Mouse (Mus musculus) CH12.LX (cell line): Measurements from ENCODE around the gene Epb41l1. TPM values are rescaled to one million over a fixed set of nuclear protein-coding genes. Genes with fewer than 3 reads are reported as not detected.

Experiments
- DNase-seq: peaks from one replicate; pipeline ENCODE4 v3.0.0-alpha.2; 2013; ENCODE audit errors: extremely low read depth
- H3K27ac ChIP-seq: 2 replicates; pipeline ENCODE4 v1.5.1; 2012; ENCODE audit warnings: low read depth, mild to moderate bottlenecking, control low read depth, moderate library complexity; ENCODE audit not compliant: insufficient read depth
- H3K27me3 ChIP-seq: replicated peaks from 2 replicates; pipeline ENCODE3; 2012; ENCODE audit warnings: inconsistent platforms
- H3K36me3 ChIP-seq, 2 experiments: replicated peaks in 1 of 2; 2 replicates each; pipeline versions ENCODE3 to v1.6.1; 2012; ENCODE audit warnings: inconsistent platforms in 1 of 2, low read length in 1 of 2, mild to moderate bottlenecking in 1 of 2, mixed read lengths in 1 of 2, moderate library complexity in 1 of 2; ENCODE audit not compliant: control insufficient read depth in 1 of 2, insufficient read depth in 1 of 2
- H3K4me1 ChIP-seq, 2 experiments: 2 replicates each; pipeline ENCODE4 v1.6.1; 2012; ENCODE audit warnings: inconsistent platforms in 1 of 2, moderate library complexity in 1 of 2; ENCODE audit not compliant: insufficient read depth in 2 of 2, control insufficient read depth in 1 of 2
- H3K4me2 ChIP-seq: 2 replicates; pipeline ENCODE4 v1.6.1; 2012; ENCODE audit warnings: low read depth, mild to moderate bottlenecking, control low read depth; ENCODE audit not compliant: poor library complexity, insufficient read depth, severe bottlenecking
- H3K4me3 ChIP-seq, 3 experiments: fragments of 150-350 bp in 1 of 3; sonication (generic) in 1 of 3; replicated peaks in 1 of 3; 2 replicates each; pipeline versions ENCODE3 to v1.5.1; 2011 to 2012; ENCODE audit warnings: low read depth in 2 of 3, low read length in 2 of 3, mild to moderate bottlenecking in 2 of 3, moderate library complexity in 2 of 3, control low read depth in 1 of 3, improper control_type of control experiment in 1 of 3, inconsistent platforms in 1 of 3, mixed read lengths in 1 of 3; ENCODE audit not compliant: poor library complexity in 1 of 3
- H3K79me2 ChIP-seq: replicated peaks from 2 replicates; pipeline ENCODE4 v1.6.1; 2012; ENCODE audit warnings: mild to moderate bottlenecking, moderate library complexity; ENCODE audit not compliant: control insufficient read depth, poor library complexity, insufficient read depth, severe bottlenecking; ENCODE audit errors: extremely low read depth
- H3K9ac ChIP-seq: 2 replicates; pipeline ENCODE4 v1.6.1; 2012; ENCODE audit warnings: low read depth, mild to moderate bottlenecking, control low read depth, moderate library complexity; ENCODE audit not compliant: insufficient read depth
- H3K9me3 ChIP-seq: replicated peaks from 2 replicates; pipeline ENCODE3; 2012; ENCODE audit warnings: low read length, inconsistent platforms, mixed read lengths
- CHD2 ChIP-seq: IDR thresholded peaks from 2 replicates; pipeline ENCODE4 v1.6.1; 2011; ENCODE audit warnings: low read length, improper control_type of control experiment
- ETS1 ChIP-seq: conservative IDR thresholded peaks from 2 replicates; pipeline ENCODE4 v1.6.1; 2012; ENCODE audit warnings: low read depth, mild to moderate bottlenecking, inconsistent platforms, low read length, improper control_type of control experiment, moderate library complexity
- JUN ChIP-seq: IDR thresholded peaks from 2 replicates; pipeline ENCODE4 v1.6.1; 2011; ENCODE audit warnings: low read depth, mild to moderate bottlenecking, low read length, improper control_type of control experiment, moderate library complexity; ENCODE audit not compliant: insufficient read depth
- JUND ChIP-seq: conservative IDR thresholded peaks from 2 replicates; pipeline ENCODE4 v1.6.1; 2011; ENCODE audit warnings: low read depth, low read length, improper control_type of control experiment
- MAFK ChIP-seq: IDR thresholded peaks from 2 replicates; pipeline ENCODE4 v1.6.1; 2011; ENCODE audit warnings: low read length, improper control_type of control experiment; ENCODE audit not compliant: insufficient replicate concordance
- MAZ ChIP-seq: IDR thresholded peaks from 2 replicates; pipeline ENCODE4 v1.6.1; 2012; ENCODE audit warnings: low read depth, mild to moderate bottlenecking, inconsistent platforms, low read length, improper control_type of control experiment, moderate library complexity
- MXI1 ChIP-seq: IDR thresholded peaks from 2 replicates; pipeline ENCODE4 v1.6.1; 2011; ENCODE audit warnings: mild to moderate bottlenecking, low read depth, low read length, improper control_type of control experiment
- MYC ChIP-seq: IDR thresholded peaks from 2 replicates; pipeline ENCODE4 v1.6.1; 2011; ENCODE audit warnings: low read depth, mild to moderate bottlenecking, improper control_type of control experiment, low read length
- NELFE ChIP-seq: IDR thresholded peaks from 2 replicates; pipeline ENCODE4 v1.6.1; 2011; ENCODE audit warnings: low read depth, low read length, improper control_type of control experiment
- NRF1 ChIP-seq: IDR thresholded peaks from 2 replicates; pipeline ENCODE4 v1.6.1; 2014; ENCODE audit warnings: low read depth, mild to moderate bottlenecking, inconsistent platforms, low read length, improper control_type of control experiment, moderate library complexity
- PAX5 ChIP-seq: IDR thresholded peaks from 2 replicates; pipeline ENCODE4 v1.6.1; 2012; ENCODE audit warnings: low read length, inconsistent platforms, mixed read lengths
- POLR2A ChIP-seq: IDR thresholded peaks from 2 replicates; pipeline ENCODE4 v1.6.1; 2011; ENCODE audit warnings: low read depth, mild to moderate bottlenecking, improper control_type of control experiment, low read length
- POLR2AphosphoS2 ChIP-seq: IDR thresholded peaks from 2 replicates; pipeline ENCODE4 v1.6.1; 2011; ENCODE audit warnings: low read depth, low read length, improper control_type of control experiment
- RCOR1 ChIP-seq: conservative IDR thresholded peaks from 2 replicates; pipeline ENCODE4 v1.6.1; 2012; ENCODE audit warnings: low read depth, mild to moderate bottlenecking, inconsistent platforms, low read length, improper control_type of control experiment
- SIN3A ChIP-seq: IDR thresholded peaks from 2 replicates; pipeline ENCODE4 v1.6.1; 2012; ENCODE audit warnings: low read length, improper control_type of control experiment, inconsistent platforms
- SMC3 ChIP-seq: IDR thresholded peaks from 2 replicates; pipeline ENCODE4 v1.6.1; 2011; ENCODE audit warnings: low read depth, low read length, improper control_type of control experiment
- TCF12 ChIP-seq: IDR thresholded peaks from 2 replicates; pipeline ENCODE4 v1.6.1; 2014; ENCODE audit warnings: low read depth, mild to moderate bottlenecking, inconsistent platforms, low read length, improper control_type of control experiment
- UBTF ChIP-seq: IDR thresholded peaks from 2 replicates; pipeline ENCODE4 v1.6.1; 2012; ENCODE audit warnings: low read depth, mild to moderate bottlenecking, inconsistent platforms, low read length, improper control_type of control experiment, moderate library complexity
- ZKSCAN1 ChIP-seq: IDR thresholded peaks from 2 replicates; pipeline ENCODE4 v1.6.1; 2012; ENCODE audit warnings: low read depth, inconsistent platforms, low read length, improper control_type of control experiment, borderline replicate concordance
- ZNF384 ChIP-seq: IDR thresholded peaks from 2 replicates; pipeline ENCODE4 v1.6.1; 2012; ENCODE audit warnings: low read depth, low read length, improper control_type of control experiment, inconsistent platforms
- dilution Hi-C: fragments of 300-500 bp; cut with MboI; formaldehyde crosslinking; loops from 2 replicates; pipeline ENCODE4 v1.14.3; 2020; ENCODE audit warnings: low sequenced_read_pairs; ENCODE audit not compliant: extremely low pct_unique_long_range_greater_than_20kb, extremely low pct_ligation_motif_present
- in situ Hi-C: fragments of 300-500 bp; cut with MboI; formaldehyde crosslinking; loops from 3 replicates; pipeline ENCODE4 v1.14.3; 2019; ENCODE audit warnings: low sequenced_read_pairs, low pct_ligation_motif_present, low pct_unique_long_range_greater_than_20kb, mixed read lengths
- polyA plus RNA-seq: library from polyadenylated mRNA; unstranded; fragments of >175 nt; gene quantifications from 2 replicates; pipeline ENCODE4 v1.2.1, GENCODE M21; 2012; ENCODE audit warnings: low read depth; ENCODE audit not compliant: insufficient read length
- total RNA-seq, 2 experiments: library from RNA; depleted of rRNA; stranded (reverse); fragments of 300-350 nt in 1 of 2; fragments of >200 nt in 1 of 2; gene quantifications; 2 replicates each; pipeline ENCODE4 v1.2.3; 2012 to 2014

Epb41l1 gene
- total and polyA plus RNA-seq, 3 experiments: 0.21 TPM; not detected in 2

GRCm38 (mm10) chr2:156462154-156463029 is 41.7 kb downstream of the Epb41l1 start:
- TF ChIP-seq RCOR1 (no peak), CHD2 (no peak), MAFK (no peak), ZNF384 (no peak), NRF1 (no peak), POLR2AphosphoS2 (no peak), MYC (no peak), POLR2A (no peak), SMC3 (no peak)
- TF ChIP-seq, all 38 proteins: peak for 0
- dilution Hi-C loops: no loop called here

GRCm38 (mm10) chr2:156464416-156464815 is 43.7 kb downstream of the Epb41l1 start:
- dilution Hi-C loops: no loop called here
- in situ Hi-C loops: no loop called here
- Histone ChIP-seq H3K4me1 (0 out of 4 replicates have a peak, but pooled peaks cover 1% of the 10 kb centered on the region in 2 experiments), H3K36me3 (no peaks in the 10 kb centered on the region), H3K4me3 (no peak overlapping the region), H3K27me3 (peaks cover 83% of the 10 kb centered on the region), H3K4me2 (no peak overlapping the region), H3K9me3 (no peaks in the 10 kb centered on the region), H3K27ac (no peak overlapping the region), H3K9ac (no peak overlapping the region), H3K79me2 (no peaks in the 10 kb centered on the region)
- TF ChIP-seq NELFE: no peak
- TF ChIP-seq UBTF: no peak
- no peak for DNase-seq

More at GRCm38 (mm10) chr2:156462154-156463029, 41.7 kb downstream of the Epb41l1 start:
- no peak overlapping the region for H3K9ac ChIP-seq
- no peaks in the 10 kb centered on the region for H3K79me2 ChIP-seq
- H3K4me1 ChIP-seq: no peaks in the 10 kb centered on the region
- H3K27ac ChIP-seq: no peak overlapping the region
- no peak overlapping the region for H3K4me3 ChIP-seq
- in situ Hi-C loops: no loop called here
- peaks cover 79% of the 10 kb centered on the region for H3K27me3 ChIP-seq
- no peaks in the 10 kb centered on the region for H3K36me3 ChIP-seq
- H3K9me3 ChIP-seq: no peaks in the 10 kb centered on the region
- DNase-seq: no peak
- H3K4me2 ChIP-seq: no peak overlapping the region

GRCm38 (mm10) chr2:156467538-156467937 is 46.8 kb downstream of the Epb41l1 start:
- peaks cover 3 to 5% of the 10 kb centered on the region in 2 experiments; a peak in 1 of 4 replicates for H3K4me1 ChIP-seq
- no peaks in the 10 kb centered on the region for H3K36me3 ChIP-seq
- H3K9ac ChIP-seq: no peak overlapping the region
- peaks cover 75% of the 10 kb centered on the region for H3K27me3 ChIP-seq
- H3K27ac ChIP-seq: no peak overlapping the region
- dilution Hi-C loops (no loop called here), in situ Hi-C loops (no loop called here)
- TF ChIP-seq TCF12 (no peak), ZKSCAN1 (no peak), SIN3A (no peak), MAZ (no peak), ETS1 (no peak), JUN (no peak), PAX5 (no peak), JUND (no peak), RCOR1 (no peak), MXI1 (no peak)
- no peak overlapping the region for H3K4me3 ChIP-seq
- DNase-seq: no peak
- H3K79me2 ChIP-seq: no peaks in the 10 kb centered on the region
- H3K9me3 ChIP-seq: no peaks in the 10 kb centered on the region
- no peak overlapping the region for H3K4me2 ChIP-seq
